Mouse (Mus musculus) heart, adult 8-10 months (tissue): ENCODE results near the gene Srpr. TPM values are rescaled to one million over a fixed set of nuclear protein-coding genes. Genes with fewer than 3 reads are reported as not detected.
A peak's percentile ranks its signal among the peaks of the same experiment; 100 is the strongest.

Experiments
- DNase-seq: peaks from one replicate; pipeline ENCODE4 v3.0.0; 2022; ENCODE audit warnings: low spot score
- total RNA-seq, 4 experiments: library from RNA; stranded (reverse); gene quantifications; 2 replicates each; pipeline ENCODE4 v1.2.4; 2022

The Srpr gene
- total RNA-seq, 4 experiments from 2014 or later = 81.9 to 98.4 (median 89.6) TPM

DNA sequence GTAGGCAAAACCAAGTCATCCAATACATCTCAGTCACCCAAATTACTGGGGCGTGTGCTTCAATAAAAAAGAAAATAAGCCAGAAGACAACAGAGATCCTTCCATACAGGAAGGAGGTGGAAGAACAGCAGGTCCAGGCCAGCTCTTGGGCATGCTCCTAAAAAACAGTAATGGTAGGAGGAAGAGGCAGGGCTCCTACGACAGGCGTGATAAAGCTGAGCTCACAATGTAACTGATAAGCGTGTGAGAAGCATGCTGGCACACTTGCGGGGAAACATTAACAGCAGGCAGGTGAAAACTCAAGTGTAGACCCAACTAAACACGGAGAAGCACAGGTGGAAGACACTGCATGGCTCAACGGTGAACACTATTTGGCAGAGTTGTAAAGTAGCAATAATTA, 57.4 kb downstream of the Srpr start:
- no peak for DNase-seq

GRCm38 (mm10) chr9:35262418-35262817, 62.4 kb downstream of the Srpr start:
- DNase-seq = no peak

GRCm38 (mm10) chr9:35263431-35263830, 63.5 kb downstream of the Srpr start:
- no peak for DNase-seq

DNA sequence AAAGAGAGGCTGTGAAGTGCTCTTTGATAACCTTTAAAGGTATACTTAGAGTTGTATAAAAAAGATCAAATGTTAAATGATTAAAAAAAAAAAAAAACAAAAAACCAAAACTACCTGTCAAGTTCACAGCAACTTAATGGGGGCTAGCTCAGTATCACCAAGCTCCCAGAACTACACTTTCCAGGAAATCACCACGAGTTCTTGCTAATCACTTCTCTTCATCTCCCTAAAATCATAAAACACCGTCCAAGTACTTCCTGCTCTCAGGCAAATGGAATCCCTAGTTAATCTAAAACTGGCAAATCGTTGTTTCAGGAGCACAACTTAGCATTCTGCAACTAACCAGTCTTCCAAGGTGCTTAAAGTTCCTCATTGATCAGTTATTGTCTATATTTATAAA, 64.5 kb downstream of the Srpr start:
- no peak for DNase-seq

- DNase-seq = peak; percentile 86
Measured at GRCm38 (mm10) chr9:35267146-35267975, 67.4 kb downstream of the Srpr start, which contains the start of the genes Fam118b and Rpusd4. Gene Fam118b, minus strand, starts transcription at chr9:35267805. Gene Rpusd4, plus strand, starts transcription at chr9:35267865.

DNA sequence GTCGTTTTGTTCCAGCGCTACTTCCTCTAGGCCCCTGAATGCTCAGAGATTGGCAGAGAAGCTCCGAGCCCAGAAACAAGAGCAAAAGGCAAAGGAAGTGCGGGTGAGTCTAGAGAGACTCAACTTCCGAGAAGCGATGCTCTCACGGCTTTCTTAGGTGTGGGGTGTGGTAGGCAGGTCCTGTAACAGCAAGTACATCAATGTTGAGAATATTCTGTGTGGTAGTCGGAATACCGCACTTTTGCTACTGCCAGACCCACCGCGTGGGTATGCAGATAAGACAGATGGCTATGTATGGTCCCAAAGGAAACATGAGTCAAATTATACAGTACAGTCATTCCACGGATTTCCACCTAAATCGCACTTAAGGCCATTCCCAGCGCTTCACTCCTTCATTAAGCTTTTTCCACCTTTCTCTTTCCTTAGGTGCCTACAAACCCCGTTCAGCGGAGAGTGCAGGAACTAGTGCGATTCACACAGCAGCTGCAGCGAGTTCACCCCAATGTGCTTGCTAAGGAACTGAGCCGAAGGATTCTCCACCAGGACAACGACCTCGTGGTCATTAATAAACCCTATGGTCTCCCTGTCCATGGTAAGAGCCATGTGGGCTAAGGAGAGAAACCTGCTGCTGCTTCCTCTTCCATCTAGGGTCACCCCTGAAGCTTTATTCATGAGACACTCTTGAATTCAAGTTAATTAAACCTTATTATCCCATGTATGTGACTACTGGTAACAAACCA, 68.2 kb downstream of the Srpr start:
- no peak for DNase-seq

- DNase-seq = no peak
Measured at GRCm38 (mm10) chr9:35277855-35278365, 77.9 kb downstream of the Srpr start.

DNA sequence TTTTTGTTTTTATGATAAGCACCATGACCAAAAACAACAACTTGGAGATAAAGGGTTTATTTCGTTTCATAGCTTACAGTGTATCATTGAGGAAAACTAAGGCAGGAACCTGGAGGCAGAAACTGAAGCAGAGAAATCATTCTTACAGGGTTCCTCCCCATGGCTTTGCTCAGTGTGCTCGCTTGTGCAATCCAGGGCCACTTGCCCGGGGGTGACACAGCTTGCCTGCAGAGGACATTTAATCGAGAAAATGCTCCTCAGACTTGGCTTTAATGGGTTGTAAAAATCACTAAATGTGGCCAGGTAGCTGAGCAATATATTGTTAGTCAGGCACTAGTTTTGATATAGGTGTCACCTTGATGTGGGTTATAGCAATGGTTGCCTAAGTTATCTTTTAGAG, 78.5 kb downstream of the Srpr start:
- no peak for DNase-seq

DNA sequence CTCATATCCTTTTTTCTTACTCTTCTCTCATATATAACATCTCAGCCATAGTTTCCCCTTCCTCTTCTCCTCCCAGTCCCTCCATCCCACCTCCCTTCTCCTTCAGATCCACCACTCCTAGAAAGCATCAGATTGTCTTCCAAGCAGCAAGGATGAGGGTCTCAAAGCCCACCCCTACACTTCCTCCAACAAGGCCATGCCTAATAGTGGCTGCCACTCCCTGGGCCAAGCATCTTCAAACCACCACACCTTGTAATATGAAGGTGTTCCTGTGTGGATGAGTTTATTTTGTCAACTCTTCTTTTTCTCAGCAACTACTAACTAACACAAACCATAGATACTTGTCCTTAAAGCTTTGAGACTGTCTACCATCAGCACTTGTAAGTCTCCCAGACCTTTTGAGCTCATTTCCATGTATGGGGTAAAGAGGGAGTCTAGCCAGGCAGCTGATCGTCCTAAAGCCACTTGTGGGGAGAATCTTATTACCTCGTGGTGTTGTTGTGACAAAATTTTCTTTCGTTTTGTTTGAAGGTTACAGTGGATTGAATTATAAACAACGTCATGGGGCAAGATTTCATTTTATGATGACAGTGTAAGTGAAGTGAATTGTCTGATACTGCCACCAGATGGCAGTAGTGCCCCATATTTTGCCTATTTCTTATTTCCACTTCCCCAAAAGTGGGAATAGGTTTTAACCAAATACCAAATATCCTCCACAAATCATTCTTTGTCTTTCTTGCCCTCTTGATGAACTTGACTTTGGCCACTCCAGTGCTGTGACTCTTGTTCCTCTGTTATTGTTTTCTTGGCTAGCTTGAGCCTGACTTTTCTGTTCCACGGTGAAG, 82.3 kb downstream of the Srpr start:
- peak; percentile 69 for DNase-seq

- no peak for DNase-seq
Measured at GRCm38 (mm10) chr9:35282851-35283200, 82.9 kb downstream of the Srpr start.

DNA sequence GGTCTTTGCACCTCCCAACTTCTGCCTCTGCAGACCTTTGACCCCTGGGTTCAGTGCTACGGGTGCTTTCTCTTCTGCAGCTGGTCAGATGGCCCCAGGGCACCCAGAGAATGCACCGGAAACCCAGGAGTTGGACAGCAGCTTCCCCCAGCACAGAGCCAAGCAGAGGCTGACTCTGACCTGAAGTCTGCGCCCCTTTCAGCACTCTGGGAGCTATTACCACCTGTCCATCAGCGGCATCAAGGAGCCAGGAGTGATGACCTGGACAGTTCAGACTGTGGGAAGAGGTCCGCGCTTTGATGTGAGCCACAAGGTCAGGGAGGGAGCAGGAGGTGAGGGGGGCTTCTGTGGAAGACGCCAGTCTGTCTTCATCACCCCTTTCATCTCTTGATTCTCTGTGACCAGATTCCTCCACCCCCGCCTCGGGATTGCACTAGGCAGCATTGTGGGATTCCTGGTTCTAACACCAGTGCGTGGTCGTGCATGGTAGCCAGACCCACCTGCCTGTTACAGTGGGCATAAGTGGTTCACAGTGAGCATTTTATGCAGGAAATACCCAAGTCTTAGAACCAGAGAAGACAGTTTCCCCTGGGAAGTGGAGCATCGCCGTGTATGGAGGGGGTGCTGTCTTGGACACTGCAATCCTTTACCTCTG, 83.6 kb downstream of the Srpr start:
- no peak for DNase-seq

DNA sequence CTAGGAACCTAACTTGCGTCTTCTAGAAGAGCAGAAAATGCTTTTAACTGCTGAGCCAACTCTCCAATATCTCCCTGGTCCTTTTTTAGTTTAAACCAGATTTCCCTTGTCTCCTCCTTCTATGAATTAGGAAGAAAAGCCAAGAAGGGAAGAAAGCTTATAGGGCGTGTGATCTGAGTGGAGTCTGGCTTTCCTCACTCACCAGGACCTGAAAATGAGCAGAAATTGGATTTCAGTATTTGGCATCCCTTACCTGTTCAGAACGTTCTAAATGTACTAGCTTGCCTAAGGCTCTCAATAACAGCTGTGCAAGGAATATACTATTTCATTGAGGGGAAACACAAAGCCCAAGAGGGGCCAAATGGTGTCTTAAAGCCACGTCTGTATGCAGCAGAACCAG, 84.4 kb downstream of the Srpr start:
- no peak for DNase-seq

DNA sequence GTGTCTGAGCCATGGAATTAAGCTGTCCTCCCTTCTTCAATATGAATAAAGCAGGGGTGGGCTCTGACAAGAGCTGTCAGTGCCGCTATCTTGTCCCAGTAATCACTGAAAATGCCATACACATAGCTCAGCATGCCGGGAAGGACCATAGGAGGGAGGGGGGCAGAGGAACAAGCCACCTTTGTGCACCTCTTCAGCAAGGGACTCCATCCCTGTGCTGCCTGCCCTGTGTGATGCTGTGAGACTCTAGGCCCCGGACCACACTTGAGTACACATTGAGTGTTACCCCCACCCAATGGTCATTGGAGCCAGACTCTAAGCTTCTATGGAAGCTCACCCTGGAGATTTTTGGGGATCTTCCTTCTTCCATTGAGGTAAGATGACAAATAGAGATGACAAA, 86.4 kb downstream of the Srpr start:
- no peak for DNase-seq

- no peak for DNase-seq
Measured at GRCm38 (mm10) chr9:35289992-35290391, 90.0 kb downstream of the Srpr start.

DNA sequence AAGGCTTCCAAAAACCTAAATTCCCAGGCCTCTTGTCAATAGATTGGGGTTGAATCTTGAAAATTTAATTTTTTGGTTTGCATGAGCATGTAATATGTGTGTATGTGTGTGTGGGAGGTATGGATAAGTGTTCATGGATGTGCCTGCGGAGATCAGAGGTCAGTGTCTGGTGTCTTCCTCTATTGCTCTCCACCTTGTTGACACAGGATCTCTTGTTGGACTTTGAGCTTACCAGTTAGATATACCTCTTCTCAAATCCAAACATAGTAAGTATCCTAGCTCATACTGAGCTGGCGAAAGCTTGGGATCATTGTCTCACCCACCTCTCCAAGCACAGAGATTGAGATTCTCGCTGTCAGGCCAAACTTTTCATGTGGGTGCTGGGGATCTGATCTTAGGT, 90.4 kb downstream of the Srpr start:
- DNase-seq = no peak

DNA sequence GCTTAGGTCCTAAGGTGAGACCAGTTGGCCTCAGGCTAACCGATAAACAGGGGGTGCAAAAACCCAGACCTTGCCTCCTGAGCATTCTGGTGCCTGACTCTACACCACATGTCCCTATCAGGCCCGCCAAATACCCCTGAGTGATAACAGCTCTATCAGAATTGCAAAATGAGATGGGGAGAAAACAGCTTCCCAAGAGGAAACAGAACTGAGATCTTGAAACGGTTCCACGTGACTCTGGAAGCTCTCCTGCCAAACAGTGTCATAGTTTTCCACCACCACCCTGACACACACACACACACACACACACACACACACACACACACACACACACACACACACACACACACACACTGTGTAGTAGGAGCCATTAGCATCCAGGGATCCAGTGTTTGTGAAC, 90.9 kb downstream of the Srpr start:
- DNase-seq = peak; percentile 45

GRCm38 (mm10) chr9:35293465-35293864, 93.5 kb downstream of the Srpr start:
- peak; percentile 72 for DNase-seq
